Mouse (Mus musculus): Measurements from ENCODE around the gene Trmt11. TPM values are rescaled to one million over a fixed set of nuclear protein-coding genes. Genes with fewer than 3 reads are reported as not detected.

Trmt11 gene
- polyA plus RNA-seq, 1 experiment from 2014 or later, result 22.5 TPM

GRCm38 (mm10) chr10:30624161-30625019, 23.8 kb upstream of the Trmt11 start:
- no peaks in the 10 kb centered on the region for H3K9me3 ChIP-seq (ENCODE audit: control insufficient read depth, low read length)
- no peaks in the 10 kb centered on the region for H3K27me3 ChIP-seq (replicated peaks; ENCODE audit: control insufficient read depth, insufficient read depth, low read length)
- no peak overlapping the region for H3K27ac ChIP-seq (replicated peaks; ENCODE audit: low read depth, low read length)
- H3K36me3 ChIP-seq (ENCODE audit: control insufficient read depth, insufficient read depth, low read length), result no peaks in the 10 kb centered on the region
- H3K4me1 ChIP-seq (ENCODE audit: control insufficient read depth, insufficient read depth, low read length), result no peaks in the 10 kb centered on the region
- H3K4me3 ChIP-seq (ENCODE audit: low read depth, low read length), result no peak overlapping the region
- ATAC-seq (ENCODE audit: low read depth), result 0 out of 2 replicates have a peak, but pooled peaks have one; percentile 37
- 68% methylated on average over 5 of the region's 5 CpGs for WGBS
- H3K9ac ChIP-seq (ENCODE audit: low read depth, low read length), result no peak overlapping the region
- no peak overlapping the region for H3K4me2 ChIP-seq (ENCODE audit: low read depth, low read length)
- DNase-seq (ENCODE audit: low spot score), result peak; percentile 11

- Histone ChIP-seq H3K27me3 (replicated peaks; ENCODE audit: control insufficient read depth, insufficient read depth, low read length) (no peaks in the 10 kb centered on the region), H3K36me3 (ENCODE audit: control insufficient read depth, insufficient read depth, low read length) (no peaks in the 10 kb centered on the region), H3K9ac (ENCODE audit: low read depth, low read length) (no peak overlapping the region), H3K4me1 (ENCODE audit: control insufficient read depth, insufficient read depth, low read length) (no peaks in the 10 kb centered on the region), H3K4me3 (ENCODE audit: low read depth, low read length) (no peak overlapping the region), H3K9me3 (ENCODE audit: control insufficient read depth, low read length) (no peaks in the 10 kb centered on the region), H3K27ac (replicated peaks; ENCODE audit: low read depth, low read length) (no peak overlapping the region), H3K4me2 (ENCODE audit: low read depth, low read length) (no peak overlapping the region)
- no peak for DNase-seq (ENCODE audit: low spot score)
- ATAC-seq (ENCODE audit: low read depth), result no peak
Observed at GRCm38 (mm10) chr10:30622928-30623327, 22.4 kb upstream of the Trmt11 start.

- ATAC-seq (ENCODE audit: low read depth) (no peak), DNase-seq (ENCODE audit: low spot score) (no peak)
- Histone ChIP-seq H3K36me3 (ENCODE audit: control insufficient read depth, insufficient read depth, low read length) (no peaks in the 10 kb centered on the region), H3K27ac (replicated peaks; ENCODE audit: low read depth, low read length) (peak overlapping the region; percentile 95), H3K27me3 (replicated peaks; ENCODE audit: control insufficient read depth, insufficient read depth, low read length) (no peaks in the 10 kb centered on the region), H3K9ac (ENCODE audit: low read depth, low read length) (peak overlapping the region; percentile 77), H3K4me3 (ENCODE audit: low read depth, low read length) (peak overlapping the region; percentile 68), H3K4me2 (ENCODE audit: low read depth, low read length) (peak overlapping the region; percentile 72), H3K4me1 (ENCODE audit: control insufficient read depth, insufficient read depth, low read length) (no peaks in the 10 kb centered on the region), H3K9me3 (ENCODE audit: control insufficient read depth, low read length) (no peaks in the 10 kb centered on the region)
- 34% methylated on average over 3 of the region's 3 CpGs for WGBS
Observed at GRCm38 (mm10) chr10:30618918-30619210, 18.3 kb upstream of the Trmt11 start.

- H3K36me3 ChIP-seq (ENCODE audit: control insufficient read depth, insufficient read depth, low read length), result no peaks in the 10 kb centered on the region
- no peaks in the 10 kb centered on the region for H3K4me1 ChIP-seq (ENCODE audit: control insufficient read depth, insufficient read depth, low read length)
- H3K4me2 ChIP-seq (ENCODE audit: low read depth, low read length), result peak overlapping the region; percentile 72
- peak overlapping the region; percentile 95 for H3K27ac ChIP-seq (replicated peaks; ENCODE audit: low read depth, low read length)
- peak; percentile 100 for ATAC-seq (ENCODE audit: low read depth)
- no peaks in the 10 kb centered on the region for H3K27me3 ChIP-seq (replicated peaks; ENCODE audit: control insufficient read depth, insufficient read depth, low read length)
- H3K9ac ChIP-seq (ENCODE audit: low read depth, low read length), result peak overlapping the region; percentile 77
- DNase-seq (ENCODE audit: low spot score), result peak; percentile 99
- no peaks in the 10 kb centered on the region for H3K9me3 ChIP-seq (ENCODE audit: control insufficient read depth, low read length)
- WGBS, result 2% methylated on average over 38 of the region's 49 CpGs
- peak overlapping the region; percentile 68 for H3K4me3 ChIP-seq (ENCODE audit: low read depth, low read length)
Observed at GRCm38 (mm10) chr10:30618091-30618917, 17.8 kb upstream of the Trmt11 start.

GRCm38 (mm10) chr10:30613039-30613438, 12.5 kb upstream of the Trmt11 start:
- no peak for DNase-seq (ENCODE audit: low spot score)
- H3K4me3 ChIP-seq (ENCODE audit: low read depth, low read length), result no peak overlapping the region
- H3K4me1 ChIP-seq (ENCODE audit: control insufficient read depth, insufficient read depth, low read length), result no peaks in the 10 kb centered on the region
- H3K9ac ChIP-seq (ENCODE audit: low read depth, low read length), result no peak overlapping the region
- peaks cover 11% of the 10 kb centered on the region; the same call in 1 of the 2 replicates for H3K36me3 ChIP-seq (ENCODE audit: control insufficient read depth, insufficient read depth, low read length)
- no peak overlapping the region for H3K4me2 ChIP-seq (ENCODE audit: low read depth, low read length)
- no peaks in the 10 kb centered on the region for H3K27me3 ChIP-seq (replicated peaks; ENCODE audit: control insufficient read depth, insufficient read depth, low read length)
- H3K9me3 ChIP-seq (ENCODE audit: control insufficient read depth, low read length), result no peaks in the 10 kb centered on the region
- 84% methylated on average over 4 of the region's 4 CpGs for WGBS
- H3K27ac ChIP-seq (replicated peaks; ENCODE audit: low read depth, low read length), result no peak overlapping the region
- ATAC-seq (ENCODE audit: low read depth), result no peak

- Histone ChIP-seq H3K27ac (replicated peaks; ENCODE audit: low read depth, low read length) (no peak overlapping the region), H3K9ac (ENCODE audit: low read depth, low read length) (no peak overlapping the region), H3K4me3 (ENCODE audit: low read depth, low read length) (no peak overlapping the region), H3K27me3 (replicated peaks; ENCODE audit: control insufficient read depth, insufficient read depth, low read length) (no peaks in the 10 kb centered on the region), H3K4me1 (ENCODE audit: control insufficient read depth, insufficient read depth, low read length) (no peaks in the 10 kb centered on the region), H3K4me2 (ENCODE audit: low read depth, low read length) (no peak overlapping the region), H3K9me3 (ENCODE audit: control insufficient read depth, low read length) (no peaks in the 10 kb centered on the region), H3K36me3 (ENCODE audit: control insufficient read depth, insufficient read depth, low read length) (peaks cover 11% of the 10 kb centered on the region; the same call in 1 of the 2 replicates)
- ATAC-seq (ENCODE audit: low read depth) (no peak), DNase-seq (ENCODE audit: low spot score) (no peak)
Observed at GRCm38 (mm10) chr10:30609614-30610013, 9.1 kb upstream of the Trmt11 start.

GRCm38 (mm10) chr10:30608109-30608508, 7.6 kb upstream of the Trmt11 start:
- H3K4me2 ChIP-seq (ENCODE audit: low read depth, low read length), result no peak overlapping the region
- H3K27ac ChIP-seq (replicated peaks; ENCODE audit: low read depth, low read length), result no peak overlapping the region
- DNase-seq (ENCODE audit: low spot score), result no peak
- WGBS, result 63% methylated on average over 2 of the region's 2 CpGs
- ATAC-seq (ENCODE audit: low read depth), result no peak
- no peaks in the 10 kb centered on the region for H3K27me3 ChIP-seq (replicated peaks; ENCODE audit: control insufficient read depth, insufficient read depth, low read length)
- H3K9ac ChIP-seq (ENCODE audit: low read depth, low read length), result no peak overlapping the region
- H3K4me3 ChIP-seq (ENCODE audit: low read depth, low read length), result no peak overlapping the region
- no peaks in the 10 kb centered on the region for H3K9me3 ChIP-seq (ENCODE audit: control insufficient read depth, low read length)
- no peaks in the 10 kb centered on the region for H3K4me1 ChIP-seq (ENCODE audit: control insufficient read depth, insufficient read depth, low read length)
- H3K36me3 ChIP-seq (ENCODE audit: control insufficient read depth, insufficient read depth, low read length), result peaks cover 11% of the 10 kb centered on the region; the same call in 1 of the 2 replicates

GRCm38 (mm10) chr10:30600094-30600534, 435 bp downstream of the Trmt11 start:
- 0% methylated on average over 20 of the region's 27 CpGs for WGBS
- Histone ChIP-seq H3K4me1 (ENCODE audit: control insufficient read depth, insufficient read depth, low read length) (peaks cover 3% of the 10 kb centered on the region; the same call in 1 of the 2 replicates), H3K36me3 (ENCODE audit: control insufficient read depth, insufficient read depth, low read length) (peaks cover 16% of the 10 kb centered on the region), H3K9ac (ENCODE audit: low read depth, low read length) (peak overlapping the region; percentile 91), H3K27ac (replicated peaks; ENCODE audit: low read depth, low read length) (peak overlapping the region; percentile 85), H3K4me2 (ENCODE audit: low read depth, low read length) (peak overlapping the region; percentile 81), H3K9me3 (ENCODE audit: control insufficient read depth, low read length) (no peaks in the 10 kb centered on the region), H3K27me3 (replicated peaks; ENCODE audit: control insufficient read depth, insufficient read depth, low read length) (no peaks in the 10 kb centered on the region), H3K4me3 (ENCODE audit: low read depth, low read length) (peak overlapping the region; percentile 80)
- DNase-seq (ENCODE audit: low spot score), result no peak
- peak; percentile 86 for ATAC-seq (ENCODE audit: low read depth)

Measured in embryonic facial prominence, embryonic 14.5 days (tissue).